Mouse (Mus musculus): Measurements from ENCODE around the gene Trub2. TPM values are rescaled to one million over a fixed set of nuclear protein-coding genes. Genes with fewer than 3 reads are reported as not detected.

The Trub2 gene
- total and polyA plus RNA-seq, 3 experiments = 40.9 to 44.7 TPM; not detected in 1

DNA sequence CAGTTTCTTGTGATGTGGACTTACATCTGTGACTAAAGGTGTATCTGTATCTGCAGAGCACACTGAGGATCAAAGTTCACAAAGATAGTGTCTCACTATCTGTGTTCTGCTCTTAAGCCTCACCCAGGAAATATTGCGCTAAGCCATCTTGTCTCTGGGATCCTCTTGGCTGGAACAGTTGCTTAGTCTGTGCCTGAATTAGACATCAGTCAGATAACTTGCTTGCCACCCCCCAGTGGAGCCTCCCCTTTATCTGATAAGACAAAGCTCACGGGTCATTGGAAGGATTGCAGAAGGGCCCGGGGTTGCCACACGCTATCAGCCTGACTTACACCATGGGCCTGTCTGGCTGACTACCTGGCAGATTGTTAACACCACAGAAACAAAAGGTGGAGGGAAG lies 15.0 kb downstream of the Trub2 start (continued):
- TF ChIP-seq EP300 (IDR thresholded peaks at IDR 0.05; ENCODE audit: low read depth in 1 of 2, low read length in 2 of 2) = peak in 1 of 2 experiments; percentile 11; a peak in 1 of 4 replicates

DNA sequence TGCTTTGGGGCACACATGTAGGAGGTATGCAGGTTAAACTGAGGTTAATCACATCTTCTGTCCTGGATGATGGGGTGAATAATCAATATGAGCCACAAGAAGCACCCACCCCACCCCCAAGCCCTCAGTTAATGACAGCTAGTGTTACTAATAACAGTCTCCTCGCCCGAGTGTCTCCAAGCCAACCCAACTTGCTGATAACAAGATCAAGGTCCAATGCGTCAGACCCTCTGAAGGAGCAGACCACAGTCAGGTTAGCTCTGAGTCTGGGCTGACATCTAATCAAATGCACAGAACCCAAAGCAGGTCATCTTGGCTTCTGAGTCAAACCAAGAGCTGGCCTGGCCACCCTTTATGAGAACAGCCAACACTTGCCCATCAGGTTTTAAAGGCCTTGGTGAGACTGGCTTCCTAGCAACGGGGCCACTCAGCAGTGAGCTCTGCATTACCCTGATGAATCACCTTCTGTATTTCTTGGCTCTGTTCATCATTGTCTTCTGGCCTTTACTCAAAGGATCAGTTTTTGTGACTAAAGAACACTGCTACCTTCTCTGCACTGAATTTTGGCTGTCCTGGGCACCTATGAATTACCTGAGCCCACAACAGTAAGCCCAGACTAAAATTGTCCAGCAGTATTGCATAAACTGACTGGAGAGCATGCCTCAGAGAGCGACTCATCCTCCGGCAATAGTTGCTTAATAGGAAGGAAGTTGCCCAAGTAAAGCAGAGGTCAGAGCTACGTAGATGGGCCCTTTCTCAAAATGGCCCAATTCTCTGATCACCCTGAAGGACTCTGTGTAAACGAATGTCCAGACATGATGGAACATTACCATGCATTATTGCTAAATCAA lies 16.5 kb downstream of the Trub2 start:
- H3K27me3 ChIP-seq (ENCODE audit: control insufficient read depth in 1 of 2, insufficient read depth in 2 of 2, low read length in 2 of 2) = no peaks in the 10 kb centered on the region
- H3K9me3 ChIP-seq (replicated peaks; ENCODE audit: insufficient read depth, low read length) = no peaks in the 10 kb centered on the region
- TF ChIP-seq JUND (IDR thresholded peaks at IDR 0.05; ENCODE audit: low read depth, low read length) = no peak
- no peak for TF ChIP-seq ZKSCAN1 (IDR thresholded peaks at IDR 0.05; ENCODE audit: low read depth, low read length)
- no peak for TF ChIP-seq SIN3A (IDR thresholded peaks at IDR 0.05; ENCODE audit: low read length)
- no peak for TF ChIP-seq UBTF (IDR thresholded peaks at IDR 0.05; ENCODE audit: borderline replicate concordance, insufficient read depth, low read depth, low read length)
- TF ChIP-seq MEF2A (IDR thresholded peaks at IDR 0.05; ENCODE audit: extremely low read depth, insufficient replicate concordance, low read depth, low read length, poor library complexity, severe bottlenecking) = no peak
- TF ChIP-seq CTCF (IDR thresholded peaks at IDR 0.05 in 2 of 3, conservative IDR thresholded peaks at IDR 0.05 in 1 of 3; ENCODE audit: control insufficient read depth in 1 of 3, insufficient read depth in 1 of 3, low read depth in 2 of 3, low read length in 3 of 3, poor library complexity in 1 of 3, severe bottlenecking in 1 of 3) = no peak
- TF ChIP-seq SMC3 (IDR thresholded peaks at IDR 0.05; ENCODE audit: low read depth, low read length) = no peak
- no peak for DNase-seq (ENCODE audit: low read depth, low spot score)
- H3K9ac ChIP-seq (ENCODE audit: control insufficient read depth, low read depth, low read length, poor library complexity, severe bottlenecking) = no peak overlapping the region
- H3K4me1 ChIP-seq (ENCODE audit: control insufficient read depth in 1 of 2, insufficient read depth in 2 of 2, low read length in 2 of 2) = peaks cover 0 to 15% of the 10 kb centered on the region in 2 experiments; a peak in 3 of 4 replicates
- H3K36me3 ChIP-seq (ENCODE audit: control insufficient read depth in 1 of 2, insufficient read depth in 2 of 2, low read length in 2 of 2) = peaks cover 0 to 10% of the 10 kb centered on the region in 2 experiments; a peak in 2 of 4 replicates
- H3K27ac ChIP-seq (ENCODE audit: control insufficient read depth, low read depth, low read length) = no peak overlapping the region
- H3K4me3 ChIP-seq (ENCODE audit: control insufficient read depth in 1 of 2, insufficient read depth in 1 of 2, low read depth in 2 of 2, low read length in 2 of 2) = no peak overlapping the region
- H3K79me2 ChIP-seq (ENCODE audit: control insufficient read depth, insufficient read depth, low read length, poor library complexity) = no peaks in the 10 kb centered on the region

DNA sequence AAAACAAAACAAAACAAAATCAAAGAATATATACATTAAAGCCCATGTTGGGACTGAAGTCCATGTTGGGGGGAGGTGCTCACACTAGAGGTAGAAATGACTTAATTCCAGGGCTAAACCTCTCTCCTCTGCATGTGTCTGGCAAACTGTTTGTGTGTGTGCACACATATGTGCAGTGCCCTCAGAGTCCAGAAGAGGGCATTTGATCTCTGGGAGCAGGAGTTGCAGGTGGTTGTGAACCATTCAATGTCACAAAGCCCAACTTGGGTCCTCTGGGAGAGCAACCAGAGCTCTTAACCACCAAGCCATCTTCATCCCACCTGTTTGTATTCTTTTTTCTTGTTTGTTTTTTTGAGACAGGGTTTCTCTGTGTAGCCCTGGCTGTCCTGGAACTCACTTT lies 18.1 kb downstream of the Trub2 start:
- peak; percentile 35 to 47 (median 47) for TF ChIP-seq CTCF (IDR thresholded peaks at IDR 0.05 in 2 of 3, conservative IDR thresholded peaks at IDR 0.05 in 1 of 3; ENCODE audit: control insufficient read depth in 1 of 3, insufficient read depth in 1 of 3, low read depth in 2 of 3, low read length in 3 of 3, poor library complexity in 1 of 3, severe bottlenecking in 1 of 3)
- no peak for TF ChIP-seq USF2 (IDR thresholded peaks at IDR 0.05; ENCODE audit: borderline replicate concordance in 1 of 2, insufficient read depth in 1 of 2, low read depth in 1 of 2, low read length in 2 of 2)
- TF ChIP-seq MYB (IDR thresholded peaks at IDR 0.05; ENCODE audit: low read depth, low read length) = no peak
- peak; percentile 26; the same call in 1 of the 2 replicates for TF ChIP-seq SMC3 (IDR thresholded peaks at IDR 0.05; ENCODE audit: low read depth, low read length)
- H3K36me3 ChIP-seq (ENCODE audit: control insufficient read depth in 1 of 2, insufficient read depth in 2 of 2, low read length in 2 of 2) = peaks cover 0 to 10% of the 10 kb centered on the region in 2 experiments; a peak in 2 of 4 replicates
- no peak overlapping the region for H3K4me3 ChIP-seq (ENCODE audit: control insufficient read depth in 1 of 2, insufficient read depth in 1 of 2, low read depth in 2 of 2, low read length in 2 of 2)
- peak; percentile 58 for DNase-seq (ENCODE audit: low read depth, low spot score)
- H3K4me1 ChIP-seq (ENCODE audit: control insufficient read depth in 1 of 2, insufficient read depth in 2 of 2, low read length in 2 of 2) = peaks cover 0 to 15% of the 10 kb centered on the region in 2 experiments; a peak in 3 of 4 replicates
- no peaks in the 10 kb centered on the region for H3K79me2 ChIP-seq (ENCODE audit: control insufficient read depth, insufficient read depth, low read length, poor library complexity)
- no peak overlapping the region for H3K27ac ChIP-seq (ENCODE audit: control insufficient read depth, low read depth, low read length)
- H3K9ac ChIP-seq (ENCODE audit: control insufficient read depth, low read depth, low read length, poor library complexity, severe bottlenecking) = no peak overlapping the region
- H3K9me3 ChIP-seq (replicated peaks; ENCODE audit: insufficient read depth, low read length) = no peaks in the 10 kb centered on the region
- H3K27me3 ChIP-seq (ENCODE audit: control insufficient read depth in 1 of 2, insufficient read depth in 2 of 2, low read length in 2 of 2) = no peaks in the 10 kb centered on the region

Measured in MEL (cell line).